Mouse (Mus musculus) neural tube, embryonic 10.5 days (tissue): Measurements from ENCODE around the gene Calm1.
"Not testable (repeated sequence)": the region's sequence is repeated elsewhere in the genome, so short reads cannot be mapped to it uniquely, and the experiment has no call there.

ENCODE experiments used
- DNase-seq: peaks from one replicate; pipeline ENCODE4 v3.0.0-alpha.2; 2017; ENCODE audit warnings: low spot score; ENCODE audit errors: extremely low spot score

Gene Calm1

DNA sequence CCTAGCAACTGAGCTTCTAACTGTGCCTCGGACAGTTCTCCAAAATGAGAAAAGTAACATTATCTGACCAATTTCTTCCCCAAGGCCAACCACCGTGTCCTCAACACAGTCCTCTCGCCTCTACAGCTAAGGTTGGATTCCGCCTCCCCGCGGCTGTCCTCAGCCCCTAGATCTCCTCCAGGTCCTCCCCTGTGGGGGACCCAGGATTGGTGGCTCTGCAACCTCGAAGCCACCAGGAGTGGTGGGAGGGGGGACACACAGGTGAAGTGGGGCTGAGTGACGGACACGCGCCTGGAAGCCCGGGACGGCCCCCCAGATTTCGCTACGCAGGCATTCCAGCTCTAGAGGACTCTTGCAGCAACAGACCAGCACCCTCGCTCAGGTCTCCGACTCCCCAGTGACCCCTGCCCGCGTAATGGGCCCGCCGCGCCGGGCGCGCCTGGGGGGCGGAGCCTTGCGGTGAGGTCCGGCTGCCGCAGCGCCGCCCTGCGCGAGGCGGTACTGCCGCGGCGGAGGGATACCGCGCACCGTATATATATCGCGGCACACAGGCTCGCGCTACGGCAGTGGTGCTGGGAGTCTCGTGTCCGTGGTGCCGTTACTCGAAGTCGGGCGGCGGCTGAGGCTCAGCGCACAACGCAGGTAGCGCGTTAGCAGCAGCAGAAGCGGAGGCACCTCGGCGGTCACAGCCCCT lies at the start of gene Calm1:
Gene Calm1 (plus strand): TSS at position 469 of the 694 bp plus-strand sequence.
- DNase-seq = peak; percentile 96

DNA sequence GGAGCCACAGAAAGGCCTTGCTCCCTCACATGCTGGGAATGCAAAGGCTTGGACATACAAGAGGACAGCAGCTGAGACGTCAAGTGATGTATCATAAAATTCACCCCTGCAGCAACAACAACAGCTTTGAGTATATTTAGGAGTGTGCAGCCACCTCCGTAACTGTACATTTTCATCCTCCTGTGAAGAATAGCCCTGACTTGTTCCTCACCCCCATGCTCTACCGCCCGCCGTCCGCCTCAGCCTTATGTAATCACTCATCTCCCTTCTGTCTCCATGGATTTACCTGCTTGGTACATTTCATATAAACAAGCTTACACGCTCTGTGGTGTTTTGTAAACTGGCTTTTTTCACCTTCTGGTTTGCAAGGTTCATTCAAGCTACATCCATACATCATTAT lies 46.8 kb upstream of the Calm1 start:
- no peak for DNase-seq

- peak; percentile 93 for DNase-seq
Observed at GRCm38 (mm10) chr12:100159261-100159975, 39.8 kb upstream of the Calm1 start, which contains the start of gene Nrde2. Gene Nrde2 (minus strand): TSS chr12:100159653.

- DNase-seq = no peak
Observed at GRCm38 (mm10) chr12:100164991-100165500, 34.2 kb upstream of the Calm1 start.

GRCm38 (mm10) chr12:100166177-100166576 lies 33.1 kb upstream of the Calm1 start:
- peak; percentile 41 for DNase-seq

DNA sequence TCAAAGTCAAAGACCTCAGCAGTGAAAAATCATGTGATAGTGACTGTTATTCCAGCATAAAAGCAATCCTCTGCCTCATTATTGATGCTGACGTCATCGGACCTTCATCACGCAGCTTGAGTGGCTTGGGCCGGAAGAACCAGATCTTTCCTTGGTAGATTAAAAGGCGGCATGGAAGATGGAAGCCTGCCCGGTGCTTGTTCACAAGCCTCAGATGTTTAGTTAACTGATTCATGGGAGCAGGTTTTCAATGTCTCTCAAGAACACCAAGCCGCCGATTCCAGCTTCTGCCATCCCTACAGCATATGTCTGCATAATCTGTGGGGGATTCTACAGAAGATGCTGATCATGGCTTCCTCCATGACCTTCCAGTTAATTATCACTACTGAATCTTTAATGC lies 32.3 kb upstream of the Calm1 start:
- no peak for DNase-seq

- no peak for DNase-seq
Observed at GRCm38 (mm10) chr12:100167502-100167901, 31.7 kb upstream of the Calm1 start.

GRCm38 (mm10) chr12:100167931-100168871 lies 31.0 kb upstream of the Calm1 start:
- peak; percentile 43 for DNase-seq

DNA sequence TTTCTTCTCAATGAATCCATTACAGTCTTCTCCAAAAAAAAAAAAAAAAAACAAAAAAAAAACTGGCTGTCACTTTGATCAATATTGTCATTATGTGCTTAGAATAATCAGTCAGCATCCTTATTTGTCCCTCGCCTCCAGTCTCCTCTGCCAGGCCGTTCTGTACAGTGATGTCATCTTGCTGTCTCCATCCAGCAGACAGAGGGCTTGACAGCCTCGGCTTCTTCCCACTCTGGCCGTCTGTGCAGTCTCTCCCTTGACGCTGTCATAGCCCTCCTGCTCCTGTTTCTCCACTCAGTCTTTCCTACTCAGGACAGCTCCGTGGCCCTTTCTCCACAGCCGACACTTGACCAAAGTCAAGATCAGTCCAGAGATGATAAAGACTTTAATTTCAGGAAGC lies 26.8 kb upstream of the Calm1 start:
- no peak for DNase-seq

- no peak for DNase-seq
Observed at GRCm38 (mm10) chr12:100176469-100177056, 22.7 kb upstream of the Calm1 start.

DNA sequence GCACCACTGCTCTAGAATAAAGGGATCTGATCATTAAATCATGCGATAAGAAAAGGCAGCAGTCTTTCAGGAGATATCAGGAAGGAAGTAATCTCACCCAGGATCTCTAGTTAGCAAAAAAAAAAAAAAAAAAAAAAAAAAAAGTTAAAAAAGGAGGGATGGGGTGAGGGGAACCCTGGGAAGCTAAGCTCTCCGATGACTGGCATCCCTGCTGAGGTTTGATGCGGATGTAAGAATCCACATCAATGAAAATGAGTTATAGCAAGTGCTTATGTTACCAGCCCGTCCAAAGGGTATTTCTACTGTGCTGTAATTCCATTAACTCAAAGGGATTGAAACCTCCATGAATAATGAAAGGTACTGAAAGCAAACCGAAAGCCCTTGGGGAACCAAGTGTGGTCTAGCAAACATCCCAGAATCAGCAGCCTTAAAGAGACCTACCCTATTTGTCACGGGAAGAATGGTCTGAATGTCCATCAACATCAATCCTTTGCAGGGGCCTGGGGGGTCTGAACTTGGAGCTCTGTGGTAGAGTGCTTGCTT lies 20.3 kb upstream of the Calm1 start:
- DNase-seq = no peak

GRCm38 (mm10) chr12:100180802-100181201 lies 18.4 kb upstream of the Calm1 start:
- no peak for DNase-seq

DNA sequence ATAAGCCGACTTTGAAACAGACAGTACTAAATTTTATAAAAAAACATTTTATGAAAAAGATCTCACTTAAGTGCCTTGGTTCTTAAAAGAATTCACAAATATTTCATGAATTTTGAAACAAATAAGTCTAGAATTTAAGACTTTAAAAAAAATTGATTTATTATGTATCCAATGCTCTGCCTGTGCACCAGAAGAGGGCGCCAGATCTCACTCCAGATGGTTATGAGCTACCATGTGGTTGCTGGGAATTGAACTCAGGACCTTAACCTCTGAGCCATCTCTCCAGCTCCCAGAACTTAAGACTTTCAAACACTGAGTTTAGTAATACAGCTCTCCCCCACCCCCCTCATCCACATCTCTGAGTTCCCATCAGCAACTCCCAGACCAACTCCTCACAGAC lies 16.6 kb upstream of the Calm1 start:
- no peak for DNase-seq

DNA sequence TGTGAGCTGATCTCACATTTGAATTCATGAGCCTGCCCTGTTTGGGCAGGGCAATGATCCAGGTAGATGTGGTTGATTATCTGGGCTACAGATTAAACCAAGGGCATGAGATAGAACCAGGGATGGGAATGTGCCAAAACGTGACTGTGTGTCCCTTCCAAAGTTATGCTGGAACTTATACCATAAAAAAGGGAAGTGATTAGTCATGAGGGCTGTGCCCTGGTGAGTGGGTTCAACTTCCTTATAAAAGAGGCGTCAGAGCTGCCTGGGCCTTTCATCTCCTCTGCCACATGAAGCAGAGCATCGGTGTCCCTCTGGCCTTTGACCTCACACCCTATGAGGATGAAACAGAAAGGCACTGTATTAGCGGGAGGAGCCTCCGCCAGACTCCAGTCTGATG lies 15.3 kb upstream of the Calm1 start:
- no peak for DNase-seq

- DNase-seq = not testable (repeated sequence)
Observed at GRCm38 (mm10) chr12:100184976-100185375, 14.3 kb upstream of the Calm1 start.

GRCm38 (mm10) chr12:100185897-100186296 lies 13.3 kb upstream of the Calm1 start:
- no peak for DNase-seq

- peak; percentile 48 for DNase-seq
Observed at GRCm38 (mm10) chr12:100186376-100186775, 12.9 kb upstream of the Calm1 start.

- DNase-seq = peak; percentile 98
Observed at GRCm38 (mm10) chr12:100187013-100187755, 12.1 kb upstream of the Calm1 start.

GRCm38 (mm10) chr12:100187756-100188430 lies 11.3 kb upstream of the Calm1 start:
- no peak for DNase-seq

GRCm38 (mm10) chr12:100190802-100191201 lies 8.4 kb upstream of the Calm1 start:
- no peak for DNase-seq
